Mouse (Mus musculus) spleen, adult 2 months (tissue): ENCODE measurements around the gene Hlcs.

ENCODE experiments used
- CTCF ChIP-seq: fragments of 200-500 bp; IDR thresholded peaks from 2 replicates; pipeline ENCODE4 v1.5.1; 2011; ENCODE audit warnings: mild to moderate bottlenecking, inconsistent platforms; ENCODE audit not compliant: insufficient read depth, insufficient read length, insufficient replicate concordance; ENCODE audit errors: extremely low read depth
- POLR2A ChIP-seq: fragments of 200-500 bp; IDR thresholded peaks from 2 replicates; pipeline ENCODE4 v1.6.1; 2011; ENCODE audit warnings: low read depth, low read length, inconsistent platforms

- TF ChIP-seq CTCF, result no peak
- no peak for TF ChIP-seq POLR2A
Measured at GRCm38 (mm10) chr16:94250136-94250535, 63.2 kb downstream of the Hlcs start.
